Mouse (Mus musculus) brain, embryonic 14.5 days (tissue): ENCODE measurements around the gene Jak2.

Source experiments
- CTCF ChIP-seq: fragments of 200-500 bp; IDR thresholded peaks from 2 replicates; pipeline ENCODE4 v1.5.1; 2012; ENCODE audit warnings: inconsistent platforms, mild to moderate bottlenecking, moderate library complexity, borderline replicate concordance; ENCODE audit not compliant: insufficient read depth, insufficient read length; ENCODE audit errors: extremely low read depth
- POLR2A ChIP-seq: fragments of 200-500 bp; IDR thresholded peaks from 2 replicates; pipeline ENCODE4 v1.6.1; 2012; ENCODE audit warnings: mild to moderate bottlenecking, inconsistent platforms, borderline replicate concordance; ENCODE audit not compliant: poor library complexity, insufficient read depth, insufficient read length, severe bottlenecking; ENCODE audit errors: extremely low read depth

DNA sequence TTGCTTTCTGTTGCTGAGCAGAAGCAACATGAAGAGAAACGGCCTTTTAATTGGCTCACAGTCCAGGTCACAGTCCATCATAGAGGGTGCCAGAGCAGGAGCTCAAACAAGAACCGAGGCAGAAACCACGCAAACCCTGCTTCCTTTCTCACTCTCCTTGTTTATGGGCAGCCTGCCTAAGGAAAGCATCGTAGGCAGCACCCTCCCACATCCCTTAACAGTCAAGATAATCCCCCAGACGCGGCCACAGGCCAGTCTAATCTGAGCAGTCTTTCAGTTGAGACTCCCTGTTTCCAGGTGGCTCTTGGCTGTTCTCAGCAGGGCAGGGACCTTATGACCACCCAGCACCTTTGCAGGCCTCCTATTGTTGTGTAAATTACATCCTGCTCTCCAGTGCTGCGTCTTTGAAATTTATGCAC is 33.8 kb downstream of the Jak2 start:
- no peak for TF ChIP-seq CTCF
- TF ChIP-seq POLR2A: no peak
